In the genomic region with DNA sequence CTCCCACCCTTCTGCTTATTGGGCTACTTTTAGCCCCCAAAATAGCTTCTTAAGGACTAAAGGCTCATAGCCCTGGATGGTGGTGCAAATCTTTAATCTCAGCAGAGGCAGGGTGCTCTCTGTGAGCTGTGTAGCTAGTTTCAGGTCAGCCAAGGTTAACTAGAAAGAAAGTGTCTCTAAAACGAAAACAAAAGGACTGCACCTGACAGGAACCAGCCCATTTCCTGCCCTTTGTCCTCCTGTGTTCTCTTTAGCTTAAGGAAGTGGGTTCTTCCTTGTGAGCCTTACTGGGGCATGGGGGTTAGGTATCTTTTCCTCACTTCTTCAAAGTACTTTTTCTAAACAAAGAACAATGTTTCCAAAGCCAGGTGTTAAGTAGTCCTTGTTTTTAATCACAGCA, we compare ENCODE assay signal across 11 mouse cellular contexts. TPM values are rescaled to one million over a fixed set of nuclear protein-coding genes. Genes with fewer than 3 reads are reported as not detected.
DNase-seq lines count a peak whose midpoint lies in the region; ATAC-seq and TF ChIP-seq lines count a peak whose summit lies in the region.
"Had no signal": no experiment of that assay in that cellular context is flagged by ENCODE, and none has a peak within 500 bp of the region (broad histone marks: within the 10 kb centered on the region; RNA-seq: fewer than 3 reads in every experiment).

No protein-coding gene starts in this region.

- no peak for TF ChIP-seq POLR2A in cortical plate, adult 2 months (IDR thresholded peaks at IDR 0.05; ENCODE audit: extremely low read depth, insufficient read depth, low read length)
- TF ChIP-seq POLR2A in thymus, adult 2 months (IDR thresholded peaks at IDR 0.05; ENCODE audit: control insufficient read depth, extremely low read depth, insufficient read depth, low read length, poor library complexity) = no peak

- H3K4me1 ChIP-seq in lung, embryonic 16.5 days (replicated peaks; ENCODE audit: control insufficient read depth, insufficient read depth, low read length) = no peaks in the 10 kb centered on the region
- peaks cover 3% of the 10 kb centered on the region for H3K4me1 ChIP-seq in cortical plate, adult 2 months (ENCODE audit: control insufficient read depth, insufficient read depth, low read length)
- H3K4me1 ChIP-seq in thymus, adult 2 months (replicated peaks; ENCODE audit: control insufficient read depth, insufficient read depth, low read length) = peaks cover 37% of the 10 kb centered on the region
- H3K4me1 ChIP-seq: hindbrain, embryonic 15.5 days; midbrain, embryonic 12.5 days had no signal

- 22% methylated on average over 1 of the region's 1 CpGs for WGBS in lung, embryonic 16.5 days
- 2% methylated on average over 1 of the region's 1 CpGs for WGBS in thymus, adult 2 months

- no peaks in the 10 kb centered on the region for H3K36me3 ChIP-seq in lung, embryonic 16.5 days (ENCODE audit: control insufficient read depth, insufficient read depth, low read length)
- H3K36me3 ChIP-seq in thymus, adult 2 months (ENCODE audit: control insufficient read depth, insufficient read depth, low read length) = no peaks in the 10 kb centered on the region
- H3K36me3 ChIP-seq: hindbrain, embryonic 15.5 days; midbrain, embryonic 12.5 days had no signal

- H3K4me2 ChIP-seq in lung, embryonic 16.5 days (ENCODE audit: low read depth, low read length) = no peak overlapping the region
- H3K4me2 ChIP-seq: hindbrain, embryonic 15.5 days; midbrain, embryonic 12.5 days had no signal

- no peak overlapping the region for H3K4me3 ChIP-seq in gastrocnemius, adult 2 months
- no peak overlapping the region for H3K4me3 ChIP-seq in lung, embryonic 16.5 days (ENCODE audit: low read length)
- no peak overlapping the region for H3K4me3 ChIP-seq in cortical plate, adult 2 months (ENCODE audit: insufficient read depth, low read length)
- no peak overlapping the region for H3K4me3 ChIP-seq in thymus, adult 2 months (ENCODE audit: control insufficient read depth, insufficient read depth, low read length)
- H3K4me3 ChIP-seq: hindbrain, embryonic 15.5 days; midbrain, embryonic 12.5 days had no signal

- intact Hi-C loops in gastrocnemius, adult 2 months (cut with DNase I) = no loop called here

- TF ChIP-seq CTCF in gastrocnemius, adult 2 months (IDR thresholded peaks at IDR 0.05) = no peak
- no peak for TF ChIP-seq CTCF in cortical plate, adult 2 months (IDR thresholded peaks at IDR 0.05; ENCODE audit: extremely low read depth, insufficient read depth, low read length)
- no peak for TF ChIP-seq CTCF in thymus, adult 2 months (IDR thresholded peaks at IDR 0.05; ENCODE audit: borderline replicate concordance, control insufficient read depth, extremely low read depth, insufficient read depth, low read length, poor library complexity)

- H3K9me3 ChIP-seq in lung, embryonic 16.5 days (ENCODE audit: control insufficient read depth, low read length) = no peaks in the 10 kb centered on the region
- H3K9me3 ChIP-seq: hindbrain, embryonic 15.5 days; midbrain, embryonic 12.5 days had no signal

- no peak for DNase-seq in gastrocnemius, adult 2 months
- DNase-seq in gastrocnemius, postnatal 25 days = no peak
- no peak for DNase-seq in lung, postnatal 14 days
- peak; percentile 69 for DNase-seq in thymus, adult 2 months
- DNase-seq in urinary bladder, adult 2 months (ENCODE audit: low spot score) = no peak
- no peak for DNase-seq in frontal cortex, postnatal 10 days (ENCODE audit: low spot score in 2 of 2)
- DNase-seq: adrenal gland, postnatal 14 days had no signal

- H3K27ac ChIP-seq in gastrocnemius, adult 2 months = peak overlapping the region; percentile 6; the same call in 1 of the 2 replicates
- H3K27ac ChIP-seq in lung, embryonic 16.5 days (ENCODE audit: low read length) = peak overlapping the region; percentile 10; the same call in 1 of the 2 replicates
- H3K27ac ChIP-seq in cortical plate, adult 2 months (ENCODE audit: insufficient read depth, low read length) = peak overlapping the region; percentile 75
- H3K27ac ChIP-seq in thymus, adult 2 months (ENCODE audit: control insufficient read depth, insufficient read depth, low read length) = peak overlapping the region; percentile 99
- H3K27ac ChIP-seq: hindbrain, embryonic 15.5 days; midbrain, embryonic 12.5 days had no signal

- no peaks in the 10 kb centered on the region for H3K27me3 ChIP-seq in lung, embryonic 16.5 days (ENCODE audit: control insufficient read depth, insufficient read depth, low read depth, low read length)
- H3K27me3 ChIP-seq in thymus, adult 2 months (ENCODE audit: control insufficient read depth, insufficient read depth, low read length) = no peaks in the 10 kb centered on the region
- H3K27me3 ChIP-seq: hindbrain, embryonic 15.5 days had no signal

- no peak for ATAC-seq in lung, embryonic 16.5 days (ENCODE audit: low read depth)

- H3K9ac ChIP-seq in lung, embryonic 16.5 days (ENCODE audit: low read length) = no peak overlapping the region
- H3K9ac ChIP-seq: hindbrain, embryonic 15.5 days; midbrain, embryonic 12.5 days had no signal

RNA-seq across cellular contexts. Expression of gene Pdk1, which starts 6.5 kb away (rescaled TPM):
- 10 to 100 TPM; 52.2 to 85.3 TPM for total RNA-seq in gastrocnemius, adult 2 months (2021)
- total RNA-seq in gastrocnemius, postnatal 25 days (2021) = 10 to 100 TPM; 58.0 TPM
- 54.0 and 57.1 TPM in 2 replicates for polyA plus RNA-seq in lung, embryonic 16.5 days (2015; fragmentation: Nextera tagmentation; extraction: Ambion mirVana)
- 31.7 and 33.4 TPM in 2 replicates for polyA plus RNA-seq in cortical plate, adult 2 months (2012; rRNA removed)
- 43.7 and 50.6 TPM in 2 replicates for polyA plus RNA-seq in thymus, adult 2 months (2012; rRNA removed)
- 26.4 and 28.3 TPM in 2 replicates for polyA plus RNA-seq in urinary bladder, adult 2 months (2012; rRNA removed)

Comparison
In these comparisons a context has a peak if more than half of its experiments do, and no peak if none do; other contexts are left out.
1. H3K27ac ChIP-seq: peak in every context shown above with its lines; median percentile 99 in thymus, adult 2 months; 75 in cortical plate, adult 2 months; 10 in lung, embryonic 16.5 days; 6 in gastrocnemius, adult 2 months.